Mouse (Mus musculus) lung, postnatal 0 days (tissue): ENCODE measurements around the gene Ankrd2. TPM values are rescaled to one million over a fixed set of nuclear protein-coding genes. Genes with fewer than 3 reads are reported as not detected.

Experiments
- ATAC-seq: fragments of 200-750 bp; cut with Nextera tagmentation; 2 replicates; pipeline ENCODE4 v1.8.0; 2017; ENCODE audit warnings: moderate library complexity
- DNase-seq: peaks from one replicate; pipeline ENCODE4 v3.0.0-alpha.2; 2016; ENCODE audit warnings: low spot score
- H3K27ac ChIP-seq: fragments of 300-500 bp; sonication (generic); 2 replicates; pipeline ENCODE4 v1.5.1; 2014; ENCODE audit warnings: antibody characterized with exemption, mild to moderate bottlenecking, low read length, mixed read lengths
- H3K27me3 ChIP-seq: fragments of 300-500 bp; sonication (generic); replicated peaks from 2 replicates; pipeline ENCODE4 v1.6.1; 2014; ENCODE audit warnings: low read length, mixed read lengths; ENCODE audit not compliant: insufficient read depth
- H3K36me3 ChIP-seq: fragments of 300-500 bp; sonication (generic); 2 replicates; pipeline ENCODE4 v1.6.1; 2014; ENCODE audit warnings: low read length, mixed read lengths; ENCODE audit not compliant: insufficient read depth
- H3K4me1 ChIP-seq: fragments of 300-500 bp; sonication (generic); 2 replicates; pipeline ENCODE4 v1.6.1; 2014; ENCODE audit warnings: antibody characterized with exemption, low read depth, low read length, mixed read lengths; ENCODE audit not compliant: insufficient read depth
- H3K4me2 ChIP-seq: fragments of 300-500 bp; sonication (generic); replicated peaks from 2 replicates; pipeline ENCODE4 v1.6.1; 2014; ENCODE audit warnings: low read depth, mild to moderate bottlenecking, low read length, moderate library complexity, mixed read lengths
- H3K4me3 ChIP-seq: fragments of 300-500 bp; sonication (generic); 2 replicates; pipeline ENCODE4 v1.5.1; 2014; ENCODE audit warnings: low read depth, low read length
- H3K9ac ChIP-seq: fragments of 300-500 bp; sonication (generic); replicated peaks from 2 replicates; pipeline ENCODE4 v1.6.1; 2014; ENCODE audit warnings: low read depth, mild to moderate bottlenecking
- H3K9me3 ChIP-seq: fragments of 300-500 bp; sonication (generic); 2 replicates; pipeline ENCODE4 v1.6.1; 2016; ENCODE audit warnings: low read length, mixed read lengths
- CTCF ChIP-seq: IDR thresholded peaks from 2 replicates; pipeline ENCODE4 v1.5.1; 2016; ENCODE audit warnings: antibody characterized with exemption, mild to moderate bottlenecking
- EP300 ChIP-seq: IDR thresholded peaks from 2 replicates; pipeline ENCODE4 v1.6.1; 2016; ENCODE audit warnings: antibody characterized with exemption, mild to moderate bottlenecking, control low read depth
- WGBS: fragments of 180-500 bp; shearing (Covaris S2); extraction: QIAGEN DNeasy Blood & Tissue Kit; methylation state at CpG from one replicate; pipeline ENCODE4 v1.1.7; 2014; 5-methylcytosine and 5-hydroxymethylcytosine counted together
- polyA plus RNA-seq: library from polyadenylated mRNA; unstranded; fragments of >200 nt; fragmentation: Nextera tagmentation; extraction: Ambion mirVana; gene quantifications from 2 replicates; pipeline ENCODE4 v1.2.1, GENCODE M21; 2015

Gene Ankrd2
- polyA plus RNA-seq, 1 experiment from 2014 or later = 0.53 TPM

DNA sequence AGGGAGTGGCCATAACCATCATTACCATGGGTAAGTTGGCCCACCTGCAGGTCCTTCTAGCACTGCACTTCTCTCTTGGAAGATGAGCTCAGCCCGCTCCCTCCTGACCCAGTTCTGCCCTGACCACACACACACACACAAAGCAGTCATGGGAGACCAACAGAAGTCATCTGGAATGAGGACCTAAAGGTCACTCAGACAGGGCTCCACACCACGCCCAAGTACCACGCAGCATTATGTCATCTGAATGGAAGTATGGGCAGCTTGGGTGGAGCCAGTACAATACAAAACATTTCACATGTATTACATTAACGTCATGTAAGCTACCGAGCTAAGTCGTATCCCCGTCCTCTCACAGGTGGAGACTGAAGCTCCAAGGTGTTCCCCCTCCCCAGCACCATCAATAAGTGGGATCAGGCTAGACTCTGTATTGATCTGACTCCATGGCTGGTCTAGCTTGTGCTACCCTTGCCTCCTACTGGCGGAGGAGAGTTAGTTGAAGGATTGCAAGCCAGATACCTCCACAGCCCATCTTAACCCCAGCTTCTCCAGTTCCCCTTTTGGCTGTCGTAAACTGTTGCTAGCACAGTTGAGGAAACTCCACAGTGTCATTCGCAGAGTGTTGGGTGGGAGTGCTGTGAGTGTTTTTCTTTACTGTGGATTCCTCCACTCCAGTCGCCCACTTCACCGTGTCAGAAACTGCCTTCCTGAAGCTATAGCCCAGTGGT lies 34.4 kb upstream of the Ankrd2 start:
- TF ChIP-seq EP300 (no peak), CTCF (peak; percentile 13; the same call in 1 of the 2 replicates)
- H3K27ac ChIP-seq = peak overlapping the region; percentile 80
- H3K4me1 ChIP-seq = peaks cover 9% of the 10 kb centered on the region; the same call in 1 of the 2 replicates
- H3K4me3 ChIP-seq = no peak overlapping the region
- H3K9ac ChIP-seq = no peak overlapping the region
- no peaks in the 10 kb centered on the region for H3K36me3 ChIP-seq
- ATAC-seq (peak; percentile 21), DNase-seq (no peak)
- 87% methylated on average over 12 of the region's 12 CpGs for WGBS
- no peaks in the 10 kb centered on the region for H3K9me3 ChIP-seq
- no peaks in the 10 kb centered on the region for H3K27me3 ChIP-seq
- H3K4me2 ChIP-seq = no peak overlapping the region

DNA sequence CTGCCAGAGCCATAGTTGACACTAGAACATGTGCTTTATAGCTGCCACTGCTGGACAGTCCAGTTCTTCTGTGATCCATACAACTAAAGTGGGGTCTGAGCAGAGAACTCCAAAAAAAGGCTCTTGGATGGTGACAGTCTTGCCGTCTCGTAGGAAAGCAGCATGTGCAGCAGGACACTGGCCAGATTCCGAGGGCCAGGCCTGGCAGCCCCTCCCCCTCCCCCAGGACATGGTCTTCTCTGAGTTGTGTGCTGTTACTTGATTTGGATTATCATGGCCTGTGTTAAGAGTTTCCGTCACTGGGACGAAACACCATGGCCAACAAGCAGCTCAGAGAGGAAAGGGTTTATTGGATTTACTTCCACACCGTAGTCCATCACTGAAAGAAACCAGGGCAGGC lies 31.5 kb upstream of the Ankrd2 start:
- Histone ChIP-seq H3K27ac (no peak overlapping the region), H3K27me3 (no peaks in the 10 kb centered on the region), H3K36me3 (no peaks in the 10 kb centered on the region), H3K4me1 (peaks cover 9% of the 10 kb centered on the region; the same call in 1 of the 2 replicates), H3K9me3 (no peaks in the 10 kb centered on the region), H3K4me3 (no peak overlapping the region), H3K9ac (no peak overlapping the region), H3K4me2 (no peak overlapping the region)
- TF ChIP-seq EP300 (no peak), CTCF (no peak)
- ATAC-seq = no peak
- DNase-seq = no peak
- 78% methylated on average over 6 of the region's 6 CpGs for WGBS

DNA sequence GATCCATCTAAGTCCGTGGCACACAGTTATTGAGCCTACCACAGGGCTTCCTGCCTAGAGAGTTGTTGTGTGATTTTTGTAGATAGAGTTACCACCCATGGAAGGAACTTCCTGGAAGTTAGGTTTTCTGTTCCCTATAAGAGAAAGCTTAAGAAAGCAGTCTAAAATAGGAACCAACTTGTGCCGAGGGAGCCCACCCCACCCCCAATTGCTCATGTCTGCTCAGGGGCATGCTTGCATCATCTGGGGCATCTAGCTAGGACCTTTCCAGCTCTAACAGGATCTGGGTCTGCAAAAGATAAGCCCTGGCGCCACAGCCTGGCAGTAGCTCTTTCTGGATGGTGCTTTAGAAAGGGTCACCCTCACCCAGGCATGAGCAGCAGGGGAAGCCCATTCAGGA lies 30.2 kb upstream of the Ankrd2 start:
- no peak for ATAC-seq
- H3K36me3 ChIP-seq = no peaks in the 10 kb centered on the region
- WGBS = 43% methylated on average over 3 of the region's 3 CpGs

DNA sequence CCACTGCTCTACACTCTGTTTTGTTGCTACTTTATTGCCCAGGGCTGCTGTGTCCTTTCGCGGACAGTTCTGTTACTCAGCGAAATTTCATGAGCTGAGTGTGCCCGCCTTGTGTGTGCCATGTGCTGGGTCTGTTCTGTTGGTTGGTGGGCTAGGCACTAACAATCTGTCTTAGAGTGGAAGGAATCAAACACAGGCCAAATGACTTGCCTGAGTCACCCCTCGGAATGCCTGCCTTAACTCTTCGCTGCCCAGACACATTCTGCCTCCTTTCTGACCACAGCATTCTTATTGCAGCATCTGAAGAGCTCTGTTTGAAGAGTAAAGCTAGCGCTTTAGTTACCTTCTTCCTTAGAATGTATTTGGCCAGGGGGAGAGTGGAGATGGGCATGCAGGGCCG lies 29.2 kb upstream of the Ankrd2 start:
- 59% methylated on average over 8 of the region's 8 CpGs for WGBS
- no peaks in the 10 kb centered on the region for H3K27me3 ChIP-seq
- ATAC-seq (no peak), DNase-seq (peak; percentile 28)
- no peak overlapping the region for H3K4me2 ChIP-seq
- no peaks in the 10 kb centered on the region; the same call in 1 of the 2 replicates for H3K36me3 ChIP-seq
- no peak overlapping the region for H3K27ac ChIP-seq
- H3K4me3 ChIP-seq = no peak overlapping the region
- peaks cover 2% of the 10 kb centered on the region; the same call in 1 of the 2 replicates for H3K4me1 ChIP-seq
- H3K9me3 ChIP-seq = no peaks in the 10 kb centered on the region
- no peak overlapping the region for H3K9ac ChIP-seq
- no peak for TF ChIP-seq CTCF
- TF ChIP-seq EP300 = no peak

More for the DNA sequence above, 30.2 kb upstream of the Ankrd2 start:
- no peak for TF ChIP-seq CTCF
- no peak for TF ChIP-seq EP300
- peak; percentile 33 for DNase-seq
- Histone ChIP-seq H3K27me3 (no peaks in the 10 kb centered on the region), H3K4me3 (no peak overlapping the region), H3K9ac (no peak overlapping the region), H3K9me3 (no peaks in the 10 kb centered on the region), H3K4me1 (peaks cover 9% of the 10 kb centered on the region; the same call in 1 of the 2 replicates), H3K27ac (no peak overlapping the region), H3K4me2 (no peak overlapping the region)

DNA sequence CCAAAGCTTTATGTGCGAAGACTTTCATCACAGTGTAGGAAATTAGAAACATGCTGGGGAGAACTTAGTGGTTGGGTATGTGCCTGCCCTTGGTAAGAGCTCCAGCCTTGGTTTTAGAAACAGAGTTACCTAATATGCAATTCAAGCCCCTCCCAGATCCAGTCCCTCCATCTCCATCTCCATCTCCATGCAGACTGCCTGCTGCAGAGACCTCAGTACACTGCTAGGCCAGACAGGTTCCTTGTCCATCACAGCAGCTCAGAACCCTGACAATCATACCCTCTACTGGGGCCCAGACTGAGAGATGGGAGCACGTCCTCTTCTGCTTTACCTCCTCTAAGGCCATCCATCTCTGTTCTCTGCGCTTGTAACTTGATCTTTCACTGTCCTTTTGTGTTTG lies 27.2 kb upstream of the Ankrd2 start:
- H3K4me2 ChIP-seq = no peak overlapping the region
- no peaks in the 10 kb centered on the region for H3K9me3 ChIP-seq
- 52% methylated on average over 3 of the region's 3 CpGs for whole genome bisulfite sequencing
- H3K27me3 ChIP-seq = no peaks in the 10 kb centered on the region
- no peak overlapping the region for H3K4me3 ChIP-seq
- no peaks in the 10 kb centered on the region; the same call in 1 of the 2 replicates for H3K4me1 ChIP-seq
- no peak for DNase-seq
- ATAC-seq = no peak
- no peaks in the 10 kb centered on the region; the same call in 1 of the 2 replicates for H3K36me3 ChIP-seq
- TF ChIP-seq EP300 (no peak), CTCF (no peak)
- no peak overlapping the region for H3K27ac ChIP-seq
- no peak overlapping the region for H3K9ac ChIP-seq

DNA sequence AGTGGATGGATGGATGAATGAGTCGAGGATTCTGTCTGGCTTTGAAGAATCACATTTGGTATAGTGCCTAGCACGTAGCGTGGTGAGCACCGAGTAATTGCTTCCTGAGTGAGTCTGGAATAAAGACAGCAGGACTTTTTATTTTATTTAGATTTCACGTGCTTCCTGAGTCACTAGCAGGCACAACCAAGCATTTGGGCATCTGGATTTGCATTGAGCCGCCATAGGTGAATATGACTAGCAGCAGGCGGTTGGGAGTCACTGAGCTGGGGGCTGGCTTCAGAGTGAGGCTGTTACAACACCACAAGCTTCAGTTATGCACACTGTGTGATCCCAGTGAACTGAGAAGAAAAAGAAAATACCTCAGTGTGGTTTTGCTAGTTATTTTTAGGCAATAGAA lies 26.7 kb upstream of the Ankrd2 start:
- TF ChIP-seq CTCF (no peak), EP300 (no peak)
- Histone ChIP-seq H3K4me1 (no peaks in the 10 kb centered on the region; the same call in 1 of the 2 replicates), H3K27me3 (no peaks in the 10 kb centered on the region), H3K27ac (no peak overlapping the region), H3K9ac (no peak overlapping the region), H3K9me3 (no peaks in the 10 kb centered on the region), H3K36me3 (no peaks in the 10 kb centered on the region; the same call in 1 of the 2 replicates), H3K4me3 (no peak overlapping the region), H3K4me2 (no peak overlapping the region)
- 38% methylated on average over 7 of the region's 7 CpGs for WGBS
- ATAC-seq = no peak
- DNase-seq = peak; percentile 18
